Mouse (Mus musculus): ENCODE results near the gene Fgfr2. TPM values are rescaled to one million over a fixed set of nuclear protein-coding genes. Genes with fewer than 3 reads are reported as not detected.

Gene Fgfr2
- polyA plus RNA-seq, 1 experiment from 2014 or later: 11.2 TPM

- Histone ChIP-seq H3K4me2 (ENCODE audit: low read depth, low read length) (0 out of 2 replicates have a peak overlapping the region, but pooled peaks have one; percentile 31), H3K9me3 (ENCODE audit: low read length) (no peaks in the 10 kb centered on the region), H3K4me1 (ENCODE audit: insufficient read depth) (peaks cover 26% of the 10 kb centered on the region), H3K27me3 (ENCODE audit: insufficient read depth, low read length) (peaks cover 23% of the 10 kb centered on the region), H3K9ac (replicated peaks) (no peak overlapping the region), H3K4me3 (ENCODE audit: low read depth, low read length) (no peak overlapping the region), H3K27ac (ENCODE audit: low read depth) (no peak overlapping the region), H3K36me3 (replicated peaks; ENCODE audit: insufficient read depth, low read length) (peaks cover 10% of the 10 kb centered on the region; the same call in 1 of the 2 replicates)
- 76% methylated on average over 6 of the region's 6 CpGs for WGBS (ENCODE audit: insufficient replicate concordance)
- no peak for DNase-seq
- no peak for ATAC-seq
- TF ChIP-seq EP300 (IDR thresholded peaks at IDR 0.05; ENCODE audit: low read depth) (no peak), CTCF (IDR thresholded peaks at IDR 0.05; ENCODE audit: low read depth) (no peak)
Measured at GRCm38 (mm10) chr7:132573205-132573604, 549.9 kb downstream of the Fgfr2 start.

DNA sequence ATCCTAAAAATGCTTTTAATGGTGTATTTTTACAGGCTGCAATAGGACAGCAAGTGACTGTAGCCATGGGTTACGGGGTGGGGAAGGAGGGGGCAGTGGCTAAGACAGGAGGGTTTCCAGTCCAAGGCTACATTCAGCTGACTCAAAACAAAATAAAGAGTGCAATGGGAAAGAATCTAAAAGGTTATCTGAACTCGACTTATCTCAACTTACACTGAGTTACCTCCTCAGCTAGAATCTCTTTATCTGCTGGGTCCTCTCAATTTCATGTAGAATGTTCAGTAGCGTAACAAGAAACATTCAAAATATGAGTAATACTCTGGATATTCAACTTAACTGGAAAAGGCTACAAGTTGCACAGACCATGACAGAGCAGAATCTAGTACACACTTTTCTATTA lies 550.4 kb downstream of the Fgfr2 start:
- H3K4me1 ChIP-seq (ENCODE audit: insufficient read depth): peaks cover 26% of the 10 kb centered on the region
- 52% methylated on average over 3 of the region's 3 CpGs for WGBS (ENCODE audit: insufficient replicate concordance)
- DNase-seq (no peak), ATAC-seq (no peak)
- H3K9me3 ChIP-seq (ENCODE audit: low read length): no peaks in the 10 kb centered on the region
- no peak overlapping the region for H3K27ac ChIP-seq (ENCODE audit: low read depth)
- H3K4me2 ChIP-seq (ENCODE audit: low read depth, low read length): peak overlapping the region; percentile 26; the same call in 1 of the 2 replicates
- peaks cover 27% of the 10 kb centered on the region for H3K27me3 ChIP-seq (ENCODE audit: insufficient read depth, low read length)
- peaks cover 14% of the 10 kb centered on the region; the same call in 1 of the 2 replicates for H3K36me3 ChIP-seq (replicated peaks; ENCODE audit: insufficient read depth, low read length)
- H3K9ac ChIP-seq (replicated peaks): no peak overlapping the region
- H3K4me3 ChIP-seq (ENCODE audit: low read depth, low read length): no peak overlapping the region
- no peak for TF ChIP-seq CTCF (IDR thresholded peaks at IDR 0.05; ENCODE audit: low read depth)

DNA sequence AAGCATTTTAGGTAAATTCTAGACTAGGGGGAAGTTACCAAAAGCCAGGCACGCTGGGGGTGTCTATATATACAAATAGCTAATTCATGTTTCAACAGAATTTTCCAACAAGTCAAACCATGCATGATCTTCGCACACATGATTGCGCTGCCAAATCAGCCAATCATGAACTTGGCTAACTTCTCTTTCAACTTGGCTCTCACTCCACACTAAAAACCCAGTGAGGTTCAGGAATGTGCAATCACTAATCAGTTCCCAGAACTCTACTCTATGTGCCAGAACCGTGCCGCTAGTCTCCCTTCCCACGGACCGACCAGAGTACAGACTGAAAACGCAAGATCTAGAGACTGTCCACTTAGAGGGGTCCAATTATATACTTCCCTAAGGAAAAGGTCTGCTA lies 551.7 kb downstream of the Fgfr2 start:
- H3K27ac ChIP-seq (ENCODE audit: low read depth): no peak overlapping the region
- H3K4me1 ChIP-seq (ENCODE audit: insufficient read depth): peaks cover 26% of the 10 kb centered on the region
- DNase-seq: no peak
- H3K4me2 ChIP-seq (ENCODE audit: low read depth, low read length): no peak overlapping the region
- no peak for ATAC-seq
- H3K27me3 ChIP-seq (ENCODE audit: insufficient read depth, low read length): peaks cover 22% of the 10 kb centered on the region
- H3K36me3 ChIP-seq (replicated peaks; ENCODE audit: insufficient read depth, low read length): peaks cover 21% of the 10 kb centered on the region; the same call in 1 of the 2 replicates
- H3K9ac ChIP-seq (replicated peaks): no peak overlapping the region
- no peak overlapping the region for H3K4me3 ChIP-seq (ENCODE audit: low read depth, low read length)
- no peaks in the 10 kb centered on the region for H3K9me3 ChIP-seq (ENCODE audit: low read length)
- TF ChIP-seq EP300 (IDR thresholded peaks at IDR 0.05; ENCODE audit: low read depth) (no peak), CTCF (IDR thresholded peaks at IDR 0.05; ENCODE audit: low read depth) (no peak)
- 86% methylated on average over 8 of the region's 8 CpGs for WGBS (ENCODE audit: insufficient replicate concordance)

DNA sequence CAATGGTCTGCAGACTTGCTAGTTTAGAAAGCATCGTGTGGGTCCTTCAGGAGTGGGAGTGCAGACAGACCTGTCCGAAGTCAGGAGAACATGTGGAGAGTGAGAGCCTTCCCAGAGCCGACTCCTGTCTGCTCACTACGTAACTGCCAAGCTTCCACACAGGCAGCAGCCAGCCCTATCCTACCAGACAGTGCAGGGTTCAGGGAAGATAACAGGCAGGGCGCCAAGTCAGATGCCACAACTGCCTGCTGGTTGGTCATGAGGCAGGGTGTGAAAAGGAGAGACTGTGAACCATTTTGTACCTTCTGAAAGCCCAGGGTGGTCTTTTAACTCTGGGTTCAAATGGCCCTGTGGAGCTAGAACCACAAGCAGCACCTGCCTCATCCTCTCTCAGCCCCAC lies 553.1 kb downstream of the Fgfr2 start:
- Histone ChIP-seq H3K36me3 (replicated peaks; ENCODE audit: insufficient read depth, low read length) (peaks cover 27% of the 10 kb centered on the region), H3K27me3 (ENCODE audit: insufficient read depth, low read length) (peaks cover 22% of the 10 kb centered on the region), H3K9me3 (ENCODE audit: low read length) (no peaks in the 10 kb centered on the region), H3K9ac (replicated peaks) (no peak overlapping the region), H3K4me1 (ENCODE audit: insufficient read depth) (peaks cover 24% of the 10 kb centered on the region), H3K27ac (ENCODE audit: low read depth) (no peak overlapping the region), H3K4me3 (ENCODE audit: low read depth, low read length) (no peak overlapping the region), H3K4me2 (ENCODE audit: low read depth, low read length) (no peak overlapping the region)
- DNase-seq (peak; percentile 52), ATAC-seq (peak; percentile 65)
- 61% methylated on average over 5 of the region's 5 CpGs for WGBS (ENCODE audit: insufficient replicate concordance)
- TF ChIP-seq CTCF (IDR thresholded peaks at IDR 0.05; ENCODE audit: low read depth) (no peak), EP300 (IDR thresholded peaks at IDR 0.05; ENCODE audit: low read depth) (no peak)

DNA sequence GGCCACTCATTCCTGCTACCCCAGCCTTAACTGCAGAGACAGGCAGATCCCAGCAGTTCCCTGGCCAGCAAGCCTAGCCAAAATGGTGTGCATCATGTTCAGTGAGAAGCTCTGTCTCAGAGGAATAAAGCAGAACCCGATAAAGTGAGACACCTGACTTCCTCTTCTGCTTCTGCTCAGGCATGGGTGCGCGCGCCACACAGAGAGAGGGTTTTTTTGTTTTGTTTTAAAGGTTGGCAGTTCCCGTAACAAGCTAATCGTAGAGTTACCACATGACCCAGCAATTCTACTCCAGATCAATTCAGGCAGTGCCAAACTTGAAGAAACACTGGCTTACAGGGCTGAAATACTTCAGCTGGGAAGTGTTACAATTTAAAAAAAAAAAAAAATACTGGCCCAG lies 554.3 kb downstream of the Fgfr2 start:
- no peak overlapping the region for H3K9ac ChIP-seq (replicated peaks)
- TF ChIP-seq CTCF (IDR thresholded peaks at IDR 0.05; ENCODE audit: low read depth) (no peak), EP300 (IDR thresholded peaks at IDR 0.05; ENCODE audit: low read depth) (no peak)
- no peaks in the 10 kb centered on the region for H3K9me3 ChIP-seq (ENCODE audit: low read length)
- no peak overlapping the region for H3K4me3 ChIP-seq (ENCODE audit: low read depth, low read length)
- DNase-seq: no peak
- peaks cover 19% of the 10 kb centered on the region for H3K4me1 ChIP-seq (ENCODE audit: insufficient read depth)
- no peak overlapping the region for H3K4me2 ChIP-seq (ENCODE audit: low read depth, low read length)
- WGBS (ENCODE audit: insufficient replicate concordance): 64% methylated on average over 6 of the region's 6 CpGs
- H3K27me3 ChIP-seq (ENCODE audit: insufficient read depth, low read length): peaks cover 22% of the 10 kb centered on the region
- ATAC-seq: no peak; the same call in 1 of the 2 replicates
- H3K27ac ChIP-seq (ENCODE audit: low read depth): no peak overlapping the region
- H3K36me3 ChIP-seq (replicated peaks; ENCODE audit: insufficient read depth, low read length): peaks cover 40% of the 10 kb centered on the region

GRCm38 (mm10) chr7:132565831-132566230 lies 557.3 kb downstream of the Fgfr2 start:
- no peaks in the 10 kb centered on the region for H3K9me3 ChIP-seq (ENCODE audit: low read length)
- ATAC-seq (no peak), DNase-seq (no peak)
- peaks cover 28% of the 10 kb centered on the region for H3K27me3 ChIP-seq (ENCODE audit: insufficient read depth, low read length)
- TF ChIP-seq CTCF (IDR thresholded peaks at IDR 0.05; ENCODE audit: low read depth) (no peak), EP300 (IDR thresholded peaks at IDR 0.05; ENCODE audit: low read depth) (no peak)
- peaks cover 67% of the 10 kb centered on the region for H3K36me3 ChIP-seq (replicated peaks; ENCODE audit: insufficient read depth, low read length)
- no peak overlapping the region for H3K4me2 ChIP-seq (ENCODE audit: low read depth, low read length)
- H3K4me1 ChIP-seq (ENCODE audit: insufficient read depth): peaks cover 11% of the 10 kb centered on the region; the same call in 1 of the 2 replicates
- H3K4me3 ChIP-seq (ENCODE audit: low read depth, low read length): no peak overlapping the region
- H3K9ac ChIP-seq (replicated peaks): no peak overlapping the region
- no peak overlapping the region for H3K27ac ChIP-seq (ENCODE audit: low read depth)
- 36% methylated on average over 1 of the region's 1 CpGs for WGBS (ENCODE audit: insufficient replicate concordance)

All from liver, postnatal 0 days (tissue).